Mouse (Mus musculus): Measurements from ENCODE around the gene S1pr2. TPM values are rescaled to one million over a fixed set of nuclear protein-coding genes. Genes with fewer than 3 reads are reported as not detected.

S1pr2 gene
- polyA plus RNA-seq, 1 experiment: 1.4 TPM

DNA sequence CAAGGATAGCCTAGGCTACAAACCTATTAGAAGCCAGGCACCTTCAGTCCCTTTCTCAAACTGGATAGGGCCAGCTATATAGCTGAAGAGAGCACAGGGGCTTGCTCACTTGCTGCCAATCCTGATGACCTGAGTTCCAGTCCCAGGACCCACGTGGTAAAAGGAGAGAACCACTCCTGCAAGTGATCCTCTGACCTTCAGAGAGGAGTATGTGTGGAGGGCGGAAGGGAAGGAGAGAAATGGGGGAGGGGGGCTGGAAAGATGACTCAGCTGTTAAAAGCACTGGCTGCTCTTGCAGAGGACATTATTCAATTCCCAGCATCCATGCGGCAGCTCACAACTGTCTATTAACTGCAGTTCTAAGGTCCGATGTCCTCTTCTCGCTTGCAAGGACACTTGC is 2.6 kb upstream of the S1pr2 start:
- no peak for TF ChIP-seq GATA1 (IDR thresholded peaks at IDR 0.05; ENCODE audit: low read length)

DNA sequence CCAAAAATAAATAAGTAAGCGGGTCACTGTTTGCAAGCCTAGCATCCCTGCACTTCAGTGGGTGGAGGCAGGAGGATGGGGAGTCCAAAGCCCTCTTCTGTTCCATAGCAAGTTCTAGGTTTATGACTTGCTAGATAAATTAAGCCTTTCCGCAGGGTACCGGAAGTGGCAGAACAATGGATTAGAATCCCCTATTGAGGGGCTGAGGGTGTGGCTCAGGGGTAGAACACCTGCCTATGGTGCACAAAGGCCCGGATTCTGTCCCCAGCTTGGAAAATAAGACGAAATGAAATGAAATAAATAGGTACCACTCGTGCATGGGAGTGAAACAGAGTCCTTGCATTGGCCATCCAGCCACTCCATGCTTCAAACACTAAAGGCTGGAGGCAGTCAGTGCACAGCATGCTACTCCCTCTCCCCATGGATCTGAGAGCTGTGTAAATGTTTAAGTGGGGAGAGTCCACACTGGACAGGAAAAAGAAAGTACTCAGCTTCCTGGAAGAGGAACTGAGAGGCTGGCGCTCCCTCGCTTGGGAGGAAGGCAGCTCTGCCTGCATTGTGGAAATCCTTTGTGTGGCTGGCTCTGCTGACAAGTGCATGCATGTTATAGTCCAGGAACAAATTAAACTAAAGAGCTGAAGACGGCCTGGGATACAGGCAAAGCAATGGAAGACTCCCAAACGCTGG is 2.0 kb upstream of the S1pr2 start:
- no peak for TF ChIP-seq GATA1 (IDR thresholded peaks at IDR 0.05; ENCODE audit: low read length)

DNA sequence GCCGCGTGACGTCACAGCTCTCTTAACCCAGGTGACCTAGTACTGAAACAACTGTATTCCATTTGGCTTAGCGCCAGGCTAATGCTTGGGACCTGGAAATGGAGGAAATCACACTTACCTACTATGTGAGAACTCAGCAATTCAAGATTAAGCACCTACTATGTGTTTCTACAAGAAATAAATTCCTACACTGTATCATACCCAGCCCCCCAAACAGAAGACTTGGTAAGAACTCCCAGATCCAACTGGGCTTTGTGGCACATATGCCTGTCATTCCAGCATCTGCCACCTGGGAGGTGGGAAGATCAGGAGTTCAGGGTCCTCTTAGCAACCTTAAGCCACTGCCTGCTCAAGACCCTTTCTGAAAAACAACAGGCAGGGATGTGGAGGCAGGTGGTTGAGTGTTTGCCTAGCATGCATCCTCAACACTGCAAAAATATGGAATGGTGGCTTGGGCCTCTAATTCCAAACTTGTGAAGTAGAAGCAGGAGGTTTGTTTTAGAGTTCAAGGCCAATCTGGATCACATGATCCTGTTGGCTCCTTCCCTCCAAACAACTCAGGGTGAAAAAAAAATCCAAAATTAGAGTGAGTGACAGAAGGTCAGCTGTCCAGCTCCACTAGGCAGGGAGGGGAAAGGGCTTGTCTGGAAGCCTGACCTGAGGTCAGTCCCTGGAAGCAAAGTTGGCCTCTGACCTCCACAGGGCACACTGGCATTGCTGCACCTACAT is 544 bp upstream of the S1pr2 start:
- TF ChIP-seq GATA1 (IDR thresholded peaks at IDR 0.05; ENCODE audit: low read length): no peak

DNA sequence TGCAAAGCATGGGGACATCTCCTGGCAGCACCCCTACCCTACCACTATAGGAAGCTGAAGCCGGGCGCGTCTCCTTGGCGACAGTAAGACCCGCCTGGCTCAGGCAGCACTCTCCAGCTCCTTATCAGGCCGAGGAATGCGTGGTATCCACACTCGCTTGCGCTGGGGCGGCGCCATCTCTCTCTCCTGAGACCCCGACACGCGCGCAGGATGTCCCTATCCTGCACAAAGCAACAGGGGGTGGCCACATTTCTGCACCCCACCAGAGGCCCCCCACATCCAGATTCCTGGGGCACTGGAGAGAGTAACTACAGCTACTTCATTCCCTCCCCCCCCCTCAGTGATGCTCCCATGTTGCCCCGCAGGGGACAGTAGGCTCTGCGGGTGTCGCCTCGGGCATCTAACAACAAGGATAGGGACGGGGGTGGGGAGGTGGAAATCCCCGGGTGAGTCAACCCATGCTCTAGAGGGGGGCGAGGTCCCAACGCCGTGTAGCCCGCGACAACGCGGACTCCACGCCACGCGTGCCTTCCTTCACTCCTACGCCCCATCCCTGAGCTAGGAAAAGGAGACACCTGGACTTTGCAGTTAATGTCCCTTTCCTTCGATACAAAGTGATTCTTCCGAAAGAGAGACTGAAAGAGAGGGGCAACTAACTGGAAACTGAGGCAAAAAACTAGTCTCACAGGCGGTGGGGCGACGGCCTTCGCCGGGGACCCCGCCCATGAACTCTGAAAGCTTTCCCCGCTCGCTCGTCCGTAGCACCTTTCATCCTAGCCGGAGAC is 958 bp downstream of the S1pr2 start:
- TF ChIP-seq GATA1 (IDR thresholded peaks at IDR 0.05; ENCODE audit: low read length): no peak

DNA sequence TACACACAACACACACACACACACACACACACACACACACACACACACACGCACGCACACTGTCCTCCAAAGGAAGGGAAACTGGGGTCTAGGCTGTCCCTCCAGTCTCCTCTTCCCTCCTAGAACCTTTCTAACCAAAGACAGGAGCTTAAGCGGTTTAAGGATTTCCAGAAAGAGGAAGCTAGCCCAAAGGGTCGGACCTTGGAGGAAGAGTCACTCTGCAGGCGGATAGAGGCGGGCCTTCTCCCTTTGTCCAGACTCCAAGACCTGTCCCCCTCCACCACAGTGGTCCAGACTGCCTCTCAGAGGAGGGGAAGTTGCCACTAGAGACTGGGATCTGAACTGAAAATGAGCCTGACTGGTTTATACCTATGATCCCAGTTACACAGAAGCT is 2.9 kb downstream of the S1pr2 start:
- no peak for TF ChIP-seq GATA1 (IDR thresholded peaks at IDR 0.05; ENCODE audit: low read length)

DNA sequence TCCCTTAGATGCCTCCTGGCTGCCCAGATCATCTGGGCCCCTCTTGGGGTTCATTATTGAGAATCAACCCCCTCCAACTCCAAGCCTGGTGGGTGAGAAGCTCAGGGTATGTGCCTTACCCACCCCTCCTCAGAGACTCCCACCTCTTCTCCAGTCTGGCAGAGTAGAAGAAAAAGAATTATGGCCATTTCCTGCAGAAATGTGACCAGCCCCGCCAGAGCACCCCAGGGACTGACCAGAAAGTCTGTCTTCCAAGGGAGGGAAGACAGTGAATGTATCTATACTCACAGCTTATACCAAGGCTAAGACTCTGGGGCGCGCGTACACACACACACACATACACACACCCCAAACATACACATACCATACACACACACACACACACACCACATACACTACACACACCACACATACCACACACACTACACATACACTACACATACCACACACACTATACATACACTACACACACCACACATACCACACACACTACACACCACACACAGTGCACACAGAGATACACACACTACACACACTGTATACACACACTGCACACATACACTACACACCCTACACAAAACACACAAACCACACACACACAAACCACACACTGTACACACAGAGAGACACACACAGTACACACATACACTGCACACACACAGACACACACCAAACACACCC is 3.4 kb downstream of the S1pr2 start:
- TF ChIP-seq GATA1 (IDR thresholded peaks at IDR 0.05; ENCODE audit: low read length): no peak

DNA sequence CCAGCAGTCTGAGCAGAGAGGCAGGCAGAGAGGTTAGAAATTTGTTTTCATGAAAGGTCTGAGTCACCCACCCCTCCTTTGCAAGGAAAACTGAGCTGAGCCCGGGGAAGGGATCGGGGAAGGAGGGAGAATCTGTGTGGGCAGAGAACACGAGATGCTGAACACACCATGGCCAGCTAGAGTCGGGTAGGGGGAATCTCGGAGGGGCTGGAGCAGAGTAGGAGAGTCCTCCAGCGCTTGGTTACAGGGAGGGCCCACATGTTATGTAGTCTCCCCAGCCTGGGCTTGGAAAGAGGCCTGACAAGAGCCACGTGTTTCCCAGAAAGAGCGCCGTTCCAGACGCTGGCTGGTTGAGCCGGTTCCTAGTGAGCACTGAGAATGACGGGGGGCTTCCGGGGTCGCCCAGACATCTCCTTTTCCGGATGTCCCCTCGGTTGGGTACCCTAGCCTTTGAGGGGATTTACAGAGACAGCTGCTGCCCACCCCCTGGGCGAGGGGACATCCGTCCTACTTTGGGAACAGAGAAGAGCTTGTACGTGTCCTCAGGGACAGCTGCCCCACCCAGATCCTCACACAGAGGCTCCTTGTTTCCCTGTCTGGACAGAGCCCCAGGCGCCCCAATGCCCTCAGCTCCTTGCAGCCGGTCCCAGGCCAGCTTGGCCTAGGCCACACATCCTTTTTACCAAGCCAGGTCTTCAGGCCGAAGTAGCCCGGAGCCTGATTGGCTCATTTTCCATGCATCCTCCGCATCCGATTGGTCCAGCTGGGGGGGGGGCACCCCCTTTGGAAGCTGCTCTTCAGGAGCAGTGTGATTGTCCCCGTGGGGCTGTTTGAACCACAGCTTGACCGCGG is 4.2 kb downstream of the S1pr2 start:
- TF ChIP-seq GATA1 (IDR thresholded peaks at IDR 0.05; ENCODE audit: low read length): no peak

DNA sequence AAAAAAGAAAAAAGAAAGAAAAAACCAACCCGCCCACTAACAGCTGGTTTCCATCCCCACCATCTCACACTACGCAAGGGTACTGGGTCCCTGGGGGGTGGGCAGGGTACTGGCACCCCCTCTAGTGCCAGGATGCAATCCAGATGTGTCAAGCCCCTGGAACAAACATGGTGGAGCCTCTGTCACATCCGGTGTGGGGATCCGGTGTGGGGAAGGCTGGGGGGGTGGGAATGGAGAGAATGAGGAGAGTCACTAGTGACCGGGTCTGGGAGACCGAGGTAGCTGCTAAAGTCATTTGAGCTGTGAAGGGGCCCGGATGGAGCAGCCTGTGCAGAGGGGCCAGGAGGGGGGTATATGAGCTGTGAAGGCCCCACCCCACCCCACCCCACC is 4.8 kb downstream of the S1pr2 start:
- no peak for TF ChIP-seq GATA1 (IDR thresholded peaks at IDR 0.05; ENCODE audit: low read length)

DNA sequence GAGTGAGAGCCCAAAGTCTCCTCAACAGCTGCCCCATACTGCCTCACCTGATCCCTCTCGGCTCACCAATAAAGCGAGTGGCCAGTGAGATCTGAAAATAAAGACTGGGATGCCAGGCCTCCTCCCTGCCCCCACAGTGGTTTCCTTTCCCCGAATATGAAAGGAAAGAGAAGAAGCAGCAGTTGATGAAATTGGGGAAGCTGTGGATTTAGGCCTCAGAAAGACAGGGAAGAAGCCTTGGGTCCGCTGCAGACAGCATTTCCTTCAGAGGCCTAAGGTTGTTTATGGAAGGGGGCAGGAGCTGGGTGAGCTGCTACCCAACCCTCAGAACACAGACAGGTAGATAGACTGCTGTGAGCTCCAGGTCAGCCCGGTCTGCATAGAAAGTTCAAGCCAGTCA is 9.8 kb downstream of the S1pr2 start:
- TF ChIP-seq GATA1 (IDR thresholded peaks at IDR 0.05; ENCODE audit: low read length): no peak

DNA sequence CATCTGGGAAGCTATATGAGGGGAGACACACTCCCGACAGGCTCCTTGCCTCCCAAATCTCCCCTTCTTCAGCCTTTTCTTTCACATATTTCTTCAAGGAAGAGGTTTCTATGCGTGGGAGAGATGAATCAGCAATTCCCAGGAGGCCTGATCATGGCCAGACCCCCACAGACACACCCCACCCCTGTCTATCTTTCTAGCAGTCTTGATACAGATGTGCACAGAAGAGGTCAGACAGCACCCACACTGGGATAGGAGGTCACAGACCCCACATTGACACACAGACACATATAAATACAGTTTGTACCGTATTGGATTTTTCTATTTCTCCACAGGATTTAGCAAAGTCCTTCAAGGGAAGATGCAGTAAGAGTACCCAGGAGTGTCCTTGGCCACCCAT is 10.6 kb downstream of the S1pr2 start:
- no peak for TF ChIP-seq GATA1 (IDR thresholded peaks at IDR 0.05; ENCODE audit: low read length)

DNA sequence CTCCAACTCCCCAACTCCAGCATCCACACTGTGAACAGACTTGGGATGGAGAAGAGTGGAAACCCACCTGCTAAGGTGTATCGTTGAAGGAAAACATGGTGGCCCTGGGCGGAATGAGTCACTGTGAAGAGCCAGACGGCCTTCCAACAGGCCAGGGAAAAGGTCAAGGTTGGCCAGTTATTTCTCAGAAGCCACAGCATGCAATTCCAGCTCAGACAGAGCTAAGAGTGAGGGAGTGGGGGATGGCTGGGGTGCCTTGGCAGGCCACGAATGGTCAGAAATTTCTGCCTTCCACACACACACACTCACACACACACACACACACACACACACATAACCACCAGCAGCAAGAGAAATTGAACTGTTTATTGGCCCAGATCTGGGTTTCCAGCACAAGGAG is 11.0 kb downstream of the S1pr2 start:
- no peak for TF ChIP-seq GATA1 (IDR thresholded peaks at IDR 0.05; ENCODE audit: low read length)

DNA sequence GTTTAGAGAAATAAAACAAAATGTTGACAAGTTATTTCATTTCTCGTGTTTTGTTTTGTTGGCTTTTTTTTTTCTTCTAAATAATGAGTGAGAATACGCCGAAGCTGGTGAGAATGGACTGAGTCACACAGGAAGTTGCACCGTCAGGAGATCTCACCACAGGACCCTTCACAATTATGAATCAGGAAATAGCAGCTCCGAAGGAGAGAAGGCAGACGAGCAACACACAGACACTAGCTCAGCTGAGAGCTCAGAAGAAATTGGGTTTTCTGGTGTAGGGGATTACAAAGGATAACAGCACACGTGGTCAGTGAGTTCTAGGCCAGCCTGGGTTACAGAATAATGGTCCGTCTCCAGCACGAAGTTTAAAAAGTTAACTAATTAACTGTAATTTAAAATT is 15.0 kb downstream of the S1pr2 start:
- no peak for TF ChIP-seq GATA1 (IDR thresholded peaks at IDR 0.05; ENCODE audit: low read length)

DNA sequence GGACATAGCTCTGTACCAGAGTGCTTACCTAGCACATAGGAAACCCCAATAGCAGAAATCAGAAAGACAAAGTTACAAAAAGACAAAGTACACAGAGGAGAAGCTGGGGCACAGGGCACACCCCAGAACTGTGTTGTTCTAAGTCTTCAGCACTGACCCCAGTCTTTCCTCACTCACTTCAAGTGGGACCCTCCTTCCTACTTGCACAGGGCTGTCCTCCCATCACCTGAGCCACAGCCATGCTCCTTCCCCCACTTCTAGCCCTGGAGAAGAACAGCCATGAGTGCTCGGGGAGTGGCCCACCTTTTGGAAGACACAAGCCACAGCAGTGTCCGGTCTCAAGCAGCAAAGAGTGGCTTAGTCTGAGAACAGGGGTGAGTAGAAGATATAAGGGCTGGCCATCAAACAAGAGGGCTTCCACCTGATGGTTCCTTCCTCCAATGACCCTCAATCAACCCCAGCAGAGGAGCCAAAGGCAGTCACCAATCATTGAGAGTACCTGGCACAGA is 17.1 kb downstream of the S1pr2 start, which contains the start of gene Dnmt1:
Dnmt1 (minus strand) TSS at position 459 of the 509 bp plus-strand sequence.
- no peak for TF ChIP-seq GATA1 (IDR thresholded peaks at IDR 0.05; ENCODE audit: low read length)

DNA sequence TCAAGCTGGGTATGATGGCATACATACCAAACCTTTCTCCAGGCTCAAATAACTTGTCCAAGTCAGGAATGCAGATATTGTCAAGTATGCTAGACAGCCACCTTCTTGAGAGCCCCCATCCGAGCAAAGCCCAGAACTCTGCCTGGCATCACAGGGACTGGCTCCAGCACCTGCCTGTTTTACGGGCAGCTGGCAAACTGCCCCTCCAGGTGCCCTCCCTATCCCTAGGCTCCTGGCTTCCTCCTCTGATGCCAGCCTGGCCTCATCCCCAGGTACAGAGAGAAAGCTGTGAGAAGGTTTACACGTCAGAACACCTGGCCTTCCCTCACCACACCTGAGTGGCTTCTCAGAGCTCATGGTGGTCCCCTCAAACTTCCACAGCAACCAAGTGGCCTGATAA is 19.6 kb downstream of the S1pr2 start:
- TF ChIP-seq GATA1 (IDR thresholded peaks at IDR 0.05; ENCODE audit: low read length): no peak
